Mouse (Mus musculus) Patski (cell line): ENCODE measurements around the gene Cpn2. TPM values are rescaled to one million over a fixed set of nuclear protein-coding genes. Genes with fewer than 3 reads are reported as not detected.

Experiments used
- ATAC-seq: fragments of 100-300 bp; one replicate; pipeline ENCODE4 v1.8.0; 2021
- CTCF ChIA-PET: fragments of 350-600 bp; sonication (Branson Sonifier 250); formaldehyde crosslinking; loops from one replicate; lab custom pipeline; 2022; ENCODE audit warnings: inconsistent platforms; lab: Charles Lee
- POLR2A ChIA-PET: fragments of 350-600 bp; sonication (Branson Sonifier 250); formaldehyde crosslinking; loops from one replicate; lab custom pipeline; 2022; ENCODE audit warnings: antibody characterized with exemption, inconsistent platforms; lab: Charles Lee
- DNase-seq: peaks from one replicate; pipeline ENCODE4 v3.0.0-alpha.2; 2011; ENCODE audit warnings: low read depth, low spot score
- H3K27me3 ChIP-seq: fragments of 371-371 bp; one replicate; pipeline ENCODE4 v1.5.1; 2021
- CTCF ChIP-seq: fragments of 100-300 bp; IDR thresholded peaks from one replicate; pipeline ENCODE4 v1.5.1; 2021
- in situ Hi-C: fragments of 300-500 bp; cut with MboI; formaldehyde crosslinking; loops from 3 replicates; pipeline ENCODE4 v1.11.1; 2018; ENCODE audit warnings: low pct_unique_long_range_greater_than_20kb, mixed read lengths
- polyA plus RNA-seq: library from polyadenylated mRNA; unstranded; gene quantifications from one replicate; pipeline ENCODE4 v1.2.3, GENCODE M21; 2021

Gene Cpn2
- polyA plus RNA-seq, result not detected

DNA sequence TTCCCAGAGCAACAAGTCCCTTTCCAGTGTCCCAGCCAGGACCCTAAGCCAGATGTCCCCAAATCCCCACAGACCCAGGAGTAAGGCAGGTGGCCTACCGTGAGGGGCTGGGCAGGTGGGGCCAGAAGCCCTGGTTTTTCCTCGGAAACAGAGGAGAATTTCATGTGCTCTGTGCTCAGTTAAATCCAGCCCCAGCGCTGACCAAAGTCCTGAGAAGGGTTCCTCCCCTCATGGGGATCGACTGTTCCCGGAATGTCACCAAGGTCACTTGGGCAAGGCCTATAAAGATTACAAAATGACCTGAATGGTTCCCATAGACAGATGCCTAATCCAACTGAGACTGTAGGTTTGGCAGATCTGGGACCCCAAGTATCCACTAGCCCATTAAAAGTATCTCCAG lies at the start of gene Cpn2:
Gene Cpn2 (minus strand): TSS at position 141 of the 400 bp plus-strand sequence.
- in situ Hi-C loops, result loop anchor here (25.0 kb wide), 1 partner anchor 795 kb away; no protein-coding TSS in a partner anchor
- ChIA-PET POLR2A (no interaction called here), CTCF (no interaction called here)
- H3K27me3 ChIP-seq, result no peaks in the 10 kb centered on the region
- TF ChIP-seq CTCF, result no peak
- ATAC-seq (no peak), DNase-seq (no peak)

DNA sequence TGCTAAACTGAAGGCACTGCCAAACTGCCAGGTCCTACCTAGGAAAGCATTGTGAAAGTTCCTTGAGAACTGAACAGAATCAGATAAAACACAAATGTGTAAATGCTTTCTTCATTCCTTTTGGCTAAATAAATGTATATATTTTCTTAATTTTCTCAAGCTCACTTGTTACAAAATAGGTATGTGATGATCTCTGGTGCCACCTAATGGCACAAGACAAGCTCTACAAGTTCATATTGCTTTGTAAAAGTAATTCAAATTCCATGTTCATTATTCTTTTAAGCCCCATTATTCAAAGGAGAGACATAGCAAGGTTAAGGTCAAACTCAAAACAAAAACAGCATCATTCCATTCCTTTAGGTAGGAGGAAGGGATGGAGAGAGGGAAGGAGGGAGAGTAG lies 46.9 kb upstream of the Cpn2 start:
- DNase-seq, result peak; percentile 4
- POLR2A ChIA-PET, result no interaction called here
- in situ Hi-C loops, result loop anchor here (5.0 kb wide), 1 partner anchor 62 kb away; no protein-coding TSS in a partner anchor
- no peaks in the 10 kb centered on the region for H3K27me3 ChIP-seq
- ATAC-seq, result no peak
- TF ChIP-seq CTCF, result no peak
- CTCF ChIA-PET, result interaction anchor here (0.7 to 1.9 kb wide), 8 partner anchors 9 to 689 kb away, joined by 3 to 8 read pairs (median 4); no protein-coding TSS in a partner anchor

DNA sequence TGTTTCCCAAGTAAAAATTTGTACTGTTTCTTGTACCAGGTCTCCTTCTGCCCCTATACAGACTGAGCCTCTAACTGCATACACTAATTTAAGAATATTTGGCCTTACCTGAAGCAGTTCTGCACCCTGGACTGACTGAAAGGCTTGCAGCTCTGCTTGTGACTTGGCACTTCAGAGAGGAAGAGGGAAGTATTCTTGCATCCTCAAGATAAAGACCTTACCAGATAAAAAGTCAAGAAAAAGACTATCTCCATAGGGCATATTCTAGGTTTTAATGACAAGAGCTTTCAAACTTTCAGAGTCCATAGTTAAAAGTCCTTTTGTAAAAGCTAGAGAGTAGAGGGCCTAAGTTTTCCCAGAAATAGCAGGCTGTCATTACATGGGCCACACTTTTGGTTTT lies 43.3 kb upstream of the Cpn2 start, which contains the start of gene Gp5:
Gene Gp5 (minus strand): TSS at position 133 of the 400 bp plus-strand sequence.
- no peak for ATAC-seq
- ChIA-PET POLR2A (interaction anchor here (1.8 kb wide), 1 partner anchor 10 kb away, joined by 4 read pairs; no protein-coding TSS in a partner anchor), CTCF (no interaction called here)
- no peak for DNase-seq
- no peak for TF ChIP-seq CTCF
- in situ Hi-C loops, result loop anchor here (5.0 kb wide), 1 partner anchor 58 kb away; no protein-coding TSS in a partner anchor
- H3K27me3 ChIP-seq, result no peaks in the 10 kb centered on the region

DNA sequence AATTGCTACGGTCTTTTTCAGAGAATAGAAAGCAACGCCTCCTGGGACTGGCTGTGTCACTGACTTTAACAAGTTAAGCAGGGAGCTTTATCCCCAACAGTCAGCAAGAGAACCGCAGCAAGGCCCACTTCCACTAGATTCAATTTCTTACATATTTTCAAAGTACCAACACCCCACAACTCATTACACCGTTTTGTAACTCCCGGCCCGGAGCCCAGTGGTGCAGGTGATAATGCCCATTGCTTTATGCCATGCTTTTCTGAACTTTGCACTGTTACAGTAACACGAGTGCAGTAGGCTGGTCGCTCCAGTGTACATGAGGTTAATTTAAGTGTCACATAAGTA lies 42.8 kb upstream of the Cpn2 start:
- POLR2A ChIA-PET, result no interaction called here
- no peak for TF ChIP-seq CTCF
- CTCF ChIA-PET, result no interaction called here
- ATAC-seq (no peak), DNase-seq (no peak)
- in situ Hi-C loops, result loop anchor here (5.0 kb wide), 1 partner anchor 58 kb away; no protein-coding TSS in a partner anchor
- no peaks in the 10 kb centered on the region for H3K27me3 ChIP-seq

DNA sequence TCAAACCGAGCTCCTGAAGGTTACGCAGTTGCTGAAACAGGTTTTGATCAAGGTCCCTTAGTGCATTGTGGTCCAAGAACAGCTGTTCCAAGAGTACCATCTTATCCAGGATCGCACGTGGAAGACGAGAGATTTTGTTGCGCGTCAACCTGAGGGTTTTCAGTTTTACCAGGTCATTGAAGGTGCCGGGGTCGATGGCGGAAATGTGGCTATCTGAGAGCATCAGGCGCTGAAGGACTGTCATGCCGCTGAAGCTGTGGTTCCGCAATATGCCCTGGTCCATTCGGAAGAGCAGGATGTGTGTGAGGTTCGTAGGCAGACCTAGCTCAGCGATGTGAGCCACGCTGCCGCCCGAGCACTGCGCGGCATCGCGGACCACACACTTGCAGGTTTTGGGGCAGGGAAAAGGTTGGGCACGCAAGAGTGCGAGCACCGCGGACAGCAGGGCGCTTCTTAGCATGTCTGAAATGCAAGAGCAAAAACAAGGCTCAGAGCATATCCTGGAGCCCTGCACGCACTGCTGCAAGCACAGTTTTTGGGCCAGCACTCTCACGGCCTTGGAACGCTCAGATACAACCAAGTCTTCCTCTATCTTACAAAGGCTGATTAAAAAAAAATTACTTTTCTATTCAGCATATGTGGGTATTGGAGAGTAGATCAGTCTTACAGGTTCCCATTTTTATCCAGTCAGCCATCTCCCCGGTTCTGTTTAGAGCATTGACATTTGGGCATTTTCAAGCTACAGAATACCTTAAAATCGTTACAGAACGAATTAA lies 42.3 kb upstream of the Cpn2 start:
- CTCF ChIA-PET, result interaction anchor here (1.3 kb wide), 1 partner anchor 38 kb away, joined by 3 read pairs; no protein-coding TSS in a partner anchor
- POLR2A ChIA-PET, result no interaction called here
- H3K27me3 ChIP-seq, result no peaks in the 10 kb centered on the region
- ATAC-seq, result no peak
- no peak for TF ChIP-seq CTCF
- in situ Hi-C loops, result loop anchor here (5.0 kb wide), 1 partner anchor 57 kb away; no protein-coding TSS in a partner anchor
- no peak for DNase-seq

DNA sequence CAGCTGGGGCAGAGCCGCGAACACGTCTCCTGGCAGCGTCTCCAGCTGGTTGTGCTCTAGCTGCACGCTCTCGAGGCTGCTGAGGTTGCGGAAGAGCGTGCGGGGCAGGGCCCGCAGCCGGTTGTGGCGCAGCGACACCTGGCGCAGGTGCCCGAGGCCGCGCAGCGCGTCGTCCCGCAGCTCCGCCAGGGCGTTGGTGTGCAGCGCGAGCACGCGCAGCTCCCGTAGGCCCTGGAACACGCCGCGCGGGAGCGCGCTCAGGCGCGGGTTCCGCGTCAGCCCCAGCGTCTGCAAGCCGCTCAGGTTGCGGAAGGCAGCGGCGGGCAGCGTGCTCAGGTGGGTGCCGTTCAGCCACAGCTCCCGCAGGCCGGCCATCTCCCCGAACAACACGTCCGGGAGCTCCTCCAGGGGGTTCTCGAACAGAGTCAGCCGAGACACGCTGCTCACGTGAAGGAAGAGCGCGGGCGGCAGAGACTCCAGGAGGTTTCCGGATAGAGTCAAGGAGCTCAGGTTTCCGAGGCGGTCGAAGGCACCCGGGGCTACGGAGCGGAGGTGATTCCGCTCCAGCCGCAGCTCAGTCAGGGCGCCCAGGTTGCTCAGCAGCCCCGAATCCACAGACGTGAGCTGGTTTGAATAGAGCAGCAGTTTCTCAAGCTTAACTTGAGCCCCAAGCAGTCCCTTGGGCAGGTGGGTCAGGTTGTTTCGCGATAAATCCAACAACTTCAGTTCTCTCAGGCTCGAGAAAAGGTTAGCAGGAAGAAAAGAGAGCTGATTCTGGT lies 41.5 kb upstream of the Cpn2 start:
- no peak for DNase-seq
- H3K27me3 ChIP-seq, result no peaks in the 10 kb centered on the region
- POLR2A ChIA-PET, result no interaction called here
- in situ Hi-C loops, result no loop called here
- no peak for ATAC-seq
- TF ChIP-seq CTCF, result no peak
- CTCF ChIA-PET, result interaction anchor here (1.3 kb wide), 1 partner anchor 38 kb away, joined by 3 read pairs; no protein-coding TSS in a partner anchor

DNA sequence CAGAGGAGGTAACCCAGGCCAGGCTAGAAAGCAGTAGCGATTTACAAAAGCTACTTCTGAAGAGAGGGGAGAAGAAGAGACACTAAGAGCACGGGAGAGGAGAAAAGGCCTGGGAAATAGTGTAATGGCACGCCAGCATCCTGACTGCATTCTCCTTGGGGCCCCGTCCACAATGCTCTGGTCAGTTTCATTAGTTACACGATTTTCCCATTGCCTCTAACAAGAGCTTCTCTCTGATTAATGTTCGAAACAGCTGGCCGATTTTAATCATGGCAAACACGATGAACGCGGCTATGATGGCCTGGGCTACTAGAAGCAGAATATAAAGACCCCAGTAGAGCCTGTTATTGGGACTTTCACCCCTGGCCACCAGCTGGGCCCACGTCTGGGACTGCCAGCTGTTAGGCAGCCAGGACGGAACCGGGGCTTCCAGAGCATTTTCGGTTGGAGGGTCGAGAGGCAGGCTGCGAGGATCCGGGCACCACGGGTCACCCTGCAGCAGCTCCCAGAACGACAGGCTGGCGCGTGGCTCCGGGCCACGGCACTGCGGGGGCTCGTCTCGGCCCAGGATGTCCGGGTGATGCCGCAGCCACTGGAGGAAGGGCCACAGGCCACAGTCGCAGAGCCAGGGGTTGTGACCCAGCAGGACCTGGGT lies 40.8 kb upstream of the Cpn2 start:
- DNase-seq (no peak), ATAC-seq (no peak)
- POLR2A ChIA-PET, result no interaction called here
- no peaks in the 10 kb centered on the region for H3K27me3 ChIP-seq
- in situ Hi-C loops, result no loop called here
- CTCF ChIA-PET, result interaction anchor here (1.3 kb wide), 1 partner anchor 37 kb away, joined by 3 read pairs; no protein-coding TSS in a partner anchor
- TF ChIP-seq CTCF, result no peak

DNA sequence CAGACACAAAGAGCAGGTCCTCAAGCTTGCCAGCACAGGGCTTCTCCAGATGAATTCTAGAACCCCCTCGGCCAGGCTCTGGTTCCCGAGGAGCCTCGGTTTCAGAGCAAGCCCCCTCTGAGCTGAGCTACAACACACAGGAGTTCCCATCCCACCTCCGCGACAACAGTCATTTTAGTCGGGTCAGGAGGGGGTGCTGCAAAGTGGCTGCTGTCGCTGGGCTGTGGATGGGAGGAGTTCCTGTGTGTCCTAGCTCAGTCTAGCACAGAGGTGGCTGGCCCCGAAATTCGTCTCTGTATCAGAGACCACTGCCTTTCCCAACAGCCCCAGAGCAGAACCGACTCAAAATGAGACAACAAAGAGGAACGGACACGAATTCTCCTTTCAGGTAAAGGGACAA lies 40.0 kb upstream of the Cpn2 start:
- ChIA-PET CTCF (interaction anchor here (2.0 kb wide), 1 partner anchor 10 kb away, joined by 4 read pairs; no protein-coding TSS in a partner anchor), POLR2A (no interaction called here)
- no peak for DNase-seq
- no peak for ATAC-seq
- no peak for TF ChIP-seq CTCF
- in situ Hi-C loops, result no loop called here
- no peaks in the 10 kb centered on the region for H3K27me3 ChIP-seq

DNA sequence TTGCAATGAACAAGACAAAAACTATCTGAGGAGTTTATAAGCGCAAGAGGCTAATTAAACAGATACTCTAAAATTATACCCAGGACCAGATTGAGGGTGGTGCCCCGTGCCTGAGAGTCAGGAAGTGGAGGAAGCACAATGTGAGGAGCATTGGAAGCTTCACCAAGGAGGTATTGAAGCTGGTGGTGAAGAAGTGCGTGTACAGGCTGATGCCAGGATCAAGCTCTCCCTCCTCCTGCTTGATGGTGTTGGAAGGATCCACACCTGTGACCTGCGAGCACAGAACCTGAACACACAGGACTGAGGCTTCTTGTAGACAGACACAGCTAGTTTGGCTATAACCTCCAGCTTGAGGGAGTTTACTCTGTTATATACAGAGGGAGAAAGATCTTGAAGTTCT lies 38.8 kb upstream of the Cpn2 start:
- POLR2A ChIA-PET, result no interaction called here
- CTCF ChIA-PET, result interaction anchor here (0.6 to 2.0 kb wide), 2 partner anchors 11 to 13 kb away, joined by 4 read pairs; no protein-coding TSS in a partner anchor
- DNase-seq, result no peak
- H3K27me3 ChIP-seq, result no peaks in the 10 kb centered on the region
- TF ChIP-seq CTCF, result no peak
- in situ Hi-C loops, result no loop called here
- no peak for ATAC-seq

DNA sequence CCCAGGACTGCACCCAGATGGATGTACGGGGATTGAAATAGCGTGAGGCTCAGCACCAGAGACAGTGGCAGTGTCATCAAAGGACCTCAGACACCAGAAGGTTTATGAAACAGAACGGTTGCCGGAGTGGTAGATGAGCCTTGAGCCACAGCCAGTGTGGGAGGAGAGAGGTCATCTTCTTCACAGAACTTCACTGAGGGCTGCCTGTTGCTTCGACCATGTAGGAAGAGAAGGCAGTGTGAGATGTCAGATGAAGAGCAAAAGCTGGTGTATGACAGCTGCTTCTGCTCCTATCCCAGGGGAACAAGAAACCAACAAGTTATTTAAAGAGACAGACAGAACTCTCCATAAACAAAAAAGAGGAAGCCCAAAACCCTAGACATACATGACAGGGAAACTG lies 36.9 kb upstream of the Cpn2 start:
- CTCF ChIA-PET, result no interaction called here
- no peak for DNase-seq
- in situ Hi-C loops, result no loop called here
- POLR2A ChIA-PET, result no interaction called here
- no peak for TF ChIP-seq CTCF
- ATAC-seq, result no peak
- peaks cover 6% of the 10 kb centered on the region for H3K27me3 ChIP-seq
